Mouse (Mus musculus) liver, embryonic 14.5 days (tissue): ENCODE measurements around the gene Tbl1xr1.

Source experiments
- CTCF ChIP-seq: IDR thresholded peaks from 2 replicates; pipeline ENCODE4 v1.5.1; 2016; ENCODE audit warnings: antibody characterized with exemption, low read depth, control low read depth
- EP300 ChIP-seq: IDR thresholded peaks from 2 replicates; pipeline ENCODE4 v1.6.1; 2016; ENCODE audit warnings: antibody characterized with exemption, low read depth

DNA sequence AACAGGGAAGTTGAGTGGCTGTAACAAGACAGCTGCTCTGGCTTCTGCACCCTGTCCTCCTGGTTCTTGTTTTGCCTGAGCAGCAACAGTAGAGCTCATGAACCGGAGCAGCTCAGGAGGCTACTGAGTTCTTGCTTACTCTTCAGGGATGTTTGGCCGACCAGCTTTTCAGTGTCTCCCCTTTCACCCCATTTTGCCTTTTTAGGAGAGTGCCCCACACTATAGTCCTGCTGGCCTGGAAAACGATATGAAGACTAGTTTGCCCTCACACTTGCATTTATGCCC lies 14.8 kb downstream of the Tbl1xr1 start:
- TF ChIP-seq CTCF (no peak), EP300 (no peak)
